Mouse (Mus musculus) MEL (cell line): Measurements from ENCODE around the gene Ces2e. TPM values are rescaled to one million over a fixed set of nuclear protein-coding genes. Genes with fewer than 3 reads are reported as not detected.
"Not testable (repeated sequence)": the region's sequence is repeated elsewhere in the genome, so short reads cannot be mapped to it uniquely, and the experiment has no call there.

Experiments used
- DNase-seq: peaks from one replicate; pipeline ENCODE4 v3.0.0; 2011; ENCODE audit warnings: low read depth, low spot score
- H3K27ac ChIP-seq: 2 replicates; pipeline ENCODE4 v1.5.1; 2012; ENCODE audit warnings: low read depth, mild to moderate bottlenecking, control low read depth, low read length, moderate library complexity; ENCODE audit not compliant: control insufficient read depth
- H3K27me3 ChIP-seq, 2 experiments: fragments of 150-350 bp in 1 of 2; sonication (generic) in 1 of 2; 2 replicates each; pipeline ENCODE4 v1.6.1; 2012; ENCODE audit warnings: low read length in 2 of 2, mild to moderate bottlenecking in 2 of 2, improper control_type of control experiment in 1 of 2, moderate library complexity in 1 of 2; ENCODE audit not compliant: insufficient read depth in 2 of 2, control insufficient read depth in 1 of 2
- H3K36me3 ChIP-seq, 2 experiments: 2 replicates each; pipeline ENCODE4 v1.6.1; 2012 to 2014; ENCODE audit warnings: low read length in 2 of 2, improper control_type of control experiment in 1 of 2, inconsistent platforms in 1 of 2, mild to moderate bottlenecking in 1 of 2; ENCODE audit not compliant: insufficient read depth in 2 of 2, control insufficient read depth in 1 of 2
- H3K4me1 ChIP-seq, 2 experiments: fragments of 150-350 bp in 1 of 2; sonication (generic) in 1 of 2; 2 replicates each; pipeline ENCODE4 v1.6.1; 2012; ENCODE audit warnings: low read length in 2 of 2, improper control_type of control experiment in 1 of 2, mild to moderate bottlenecking in 1 of 2; ENCODE audit not compliant: insufficient read depth in 2 of 2, control insufficient read depth in 1 of 2
- H3K4me3 ChIP-seq, 2 experiments: fragments of 150-350 bp in 1 of 2; sonication (generic) in 1 of 2; 2 replicates each; pipeline ENCODE4 v1.5.1; 2012; ENCODE audit warnings: low read depth in 2 of 2, low read length in 2 of 2, mild to moderate bottlenecking in 2 of 2, moderate library complexity in 2 of 2, control low read depth in 1 of 2, improper control_type of control experiment in 1 of 2; ENCODE audit not compliant: control insufficient read depth in 1 of 2, insufficient read depth in 1 of 2
- H3K79me2 ChIP-seq: 2 replicates; pipeline ENCODE4 v1.6.1; 2012; ENCODE audit warnings: mild to moderate bottlenecking, low read length, moderate library complexity; ENCODE audit not compliant: control insufficient read depth, poor library complexity, insufficient read depth
- H3K9ac ChIP-seq: 2 replicates; pipeline ENCODE4 v1.6.1; 2012; ENCODE audit warnings: low read depth, mild to moderate bottlenecking, control low read depth, low read length, moderate library complexity; ENCODE audit not compliant: control insufficient read depth, poor library complexity, severe bottlenecking
- H3K9me3 ChIP-seq: fragments of 150-350 bp; sonication (generic); replicated peaks from 2 replicates; pipeline ENCODE4 v1.6.1; 2012; ENCODE audit warnings: mild to moderate bottlenecking, low read length, improper control_type of control experiment, moderate library complexity; ENCODE audit not compliant: insufficient read depth
- CHD2 ChIP-seq: IDR thresholded peaks from 2 replicates; pipeline ENCODE4 v1.6.1; 2011; ENCODE audit warnings: low read length, improper control_type of control experiment
- CTCF ChIP-seq, 3 experiments: IDR thresholded peaks in 2 of 3; conservative IDR thresholded peaks in 1 of 3; 2 replicates each; pipeline ENCODE4 v1.5.1; 2011 to 2012; ENCODE audit warnings: low read length in 3 of 3, low read depth in 2 of 3, mild to moderate bottlenecking in 2 of 3, improper control_type of control experiment in 1 of 3, inconsistent platforms in 1 of 3, mixed read lengths in 1 of 3, moderate library complexity in 1 of 3; ENCODE audit not compliant: control insufficient read depth in 1 of 3, insufficient read depth in 1 of 3, poor library complexity in 1 of 3, severe bottlenecking in 1 of 3
- E2F4 ChIP-seq: IDR thresholded peaks from 2 replicates; pipeline ENCODE4 v1.6.1; 2011; ENCODE audit warnings: low read depth, low read length, improper control_type of control experiment, borderline replicate concordance
- ELF1 ChIP-seq: IDR thresholded peaks from 2 replicates; pipeline ENCODE4 v1.6.1; 2014; ENCODE audit warnings: low read depth, mild to moderate bottlenecking, inconsistent platforms, low read length, improper control_type of control experiment, moderate library complexity
- EP300 ChIP-seq, 2 experiments: IDR thresholded peaks; 2 replicates each; pipeline ENCODE4 v1.6.1; 2011; ENCODE audit warnings: improper control_type of control experiment in 2 of 2, low read length in 2 of 2, low read depth in 1 of 2, mild to moderate bottlenecking in 1 of 2
- GABPA ChIP-seq: IDR thresholded peaks from 2 replicates; pipeline ENCODE4 v1.6.1; 2012; ENCODE audit warnings: low read depth, mild to moderate bottlenecking, inconsistent platforms, low read length, improper control_type of control experiment, moderate library complexity
- GATA1 ChIP-seq: IDR thresholded peaks from 2 replicates; pipeline ENCODE4 v1.6.1; 2011; ENCODE audit warnings: low read depth, low read length, improper control_type of control experiment
- HCFC1 ChIP-seq: IDR thresholded peaks from 2 replicates; pipeline ENCODE4 v1.6.1; 2012; ENCODE audit warnings: low read depth, mild to moderate bottlenecking, inconsistent platforms, low read length, improper control_type of control experiment, moderate library complexity
- JUND ChIP-seq: IDR thresholded peaks from 2 replicates; pipeline ENCODE4 v1.6.1; 2011; ENCODE audit warnings: low read depth, mild to moderate bottlenecking, improper control_type of control experiment, low read length
- KAT2A ChIP-seq: conservative IDR thresholded peaks from 2 replicates; pipeline ENCODE4 v1.6.1; 2012; ENCODE audit warnings: low read depth, low read length, improper control_type of control experiment, inconsistent platforms
- MAFK ChIP-seq: IDR thresholded peaks from 2 replicates; pipeline ENCODE4 v1.6.1; 2011; ENCODE audit warnings: low read depth, mild to moderate bottlenecking, low read length, improper control_type of control experiment, borderline replicate concordance
- MAZ ChIP-seq: IDR thresholded peaks from 2 replicates; pipeline ENCODE4 v1.6.1; 2012; ENCODE audit warnings: low read depth, mild to moderate bottlenecking, inconsistent platforms, low read length, improper control_type of control experiment
- POLR2AphosphoS2 ChIP-seq: IDR thresholded peaks from 2 replicates; pipeline ENCODE4 v1.6.1; 2011; ENCODE audit warnings: low read length, improper control_type of control experiment
- POLR2AphosphoS5 ChIP-seq: IDR thresholded peaks from 2 replicates; pipeline ENCODE4 v1.6.1; 2012; ENCODE audit warnings: low read depth, borderline replicate concordance, mild to moderate bottlenecking, inconsistent platforms, low read length, moderate library complexity, mixed read lengths
- SMC3 ChIP-seq: IDR thresholded peaks from 2 replicates; pipeline ENCODE4 v1.6.1; 2011; ENCODE audit warnings: low read depth, low read length, improper control_type of control experiment
- USF2 ChIP-seq, 2 experiments: IDR thresholded peaks; 2 replicates each; pipeline ENCODE4 v1.6.1; 2011 to 2012; ENCODE audit warnings: improper control_type of control experiment in 2 of 2, low read length in 2 of 2, borderline replicate concordance in 1 of 2, inconsistent platforms in 1 of 2, low read depth in 1 of 2, mild to moderate bottlenecking in 1 of 2; ENCODE audit not compliant: insufficient read depth in 1 of 2
- ZC3H11A ChIP-seq: IDR thresholded peaks from 2 replicates; pipeline ENCODE4 v1.6.1; 2012; ENCODE audit warnings: low read depth, mild to moderate bottlenecking, inconsistent platforms, low read length, improper control_type of control experiment
- ZKSCAN1 ChIP-seq: IDR thresholded peaks from 2 replicates; pipeline ENCODE4 v1.6.1; 2012; ENCODE audit warnings: low read depth, mild to moderate bottlenecking, inconsistent platforms, low read length, improper control_type of control experiment, moderate library complexity
- ZNF384 ChIP-seq: IDR thresholded peaks from 2 replicates; pipeline ENCODE4 v1.6.1; 2012; ENCODE audit warnings: low read depth, mild to moderate bottlenecking, inconsistent platforms, low read length, improper control_type of control experiment
- polyA plus RNA-seq, 2 experiments: library from polyadenylated mRNA; stranded (reverse) in 1 of 2; unstranded in 1 of 2; fragments of >175 nt in 1 of 2; fragments of >200 nt in 1 of 2; gene quantifications; 2 replicates each; pipeline versions ENCODE4 v1.2.1 to v1.2.4; 2012; ENCODE audit warnings: low replicate concordance in 2 of 2, low read depth in 1 of 2; ENCODE audit not compliant: insufficient read length in 2 of 2, insufficient read depth in 1 of 2, missing spikeins in 1 of 2
- total RNA-seq: library from RNA; depleted of rRNA; stranded (reverse); fragments of 300-350 nt; gene quantifications from 2 replicates; pipeline ENCODE4 v1.2.3, GENCODE M21; 2012; rRNA removed

Ces2e gene
- total RNA-seq (not detected in 2 replicates), polyA plus RNA-seq (not detected)

- Histone ChIP-seq H3K4me3 (no peak within 1 kb of the TSS), H3K9me3 (no peaks in the 10 kb centered on the region), H3K36me3 (no peaks in the 10 kb centered on the region), H3K79me2 (no peaks in the 10 kb centered on the region), H3K27me3 (peaks cover 0 to 2% of the 10 kb centered on the region in 2 experiments; a peak in 3 of 4 replicates), H3K27ac (no peak within 1 kb of the TSS), H3K4me1 (no peaks in the 10 kb centered on the region), H3K9ac (no peak within 1 kb of the TSS)
- no peak for DNase-seq
- no peak for TF ChIP-seq MAFK
- TF ChIP-seq CTCF (IDR thresholded peaks at IDR 0.05 in 2 of 3, conservative IDR thresholded peaks at IDR 0.05 in 1 of 3; ENCODE audit: control insufficient read depth in 1 of 3, insufficient read depth in 1 of 3, low read depth in 2 of 3, low read length in 3 of 3, poor library complexity in 1 of 3, severe bottlenecking in 1 of 3), result no peak
- TF ChIP-seq HCFC1, result no peak
- TF ChIP-seq POLR2AphosphoS5, result no peak
- no peak for TF ChIP-seq E2F4
- TF ChIP-seq SMC3, result no peak
- TF ChIP-seq KAT2A, result no peak
- TF ChIP-seq MAZ, result no peak
- TF ChIP-seq CHD2, result no peak
- no peak for TF ChIP-seq GATA1
- TF ChIP-seq EP300 (IDR thresholded peaks at IDR 0.05; ENCODE audit: low read depth in 1 of 2, low read length in 2 of 2), result no peak
- no peak for TF ChIP-seq USF2 (IDR thresholded peaks at IDR 0.05; ENCODE audit: borderline replicate concordance in 1 of 2, insufficient read depth in 1 of 2, low read depth in 1 of 2, low read length in 2 of 2)
- no peak for TF ChIP-seq GABPA
- TF ChIP-seq ZC3H11A, result no peak
- TF ChIP-seq POLR2AphosphoS2, result no peak
- no peak for TF ChIP-seq ZNF384
- TF ChIP-seq JUND, result no peak
- TF ChIP-seq ZKSCAN1, result no peak
- TF ChIP-seq ELF1, result no peak
Measured at GRCm38 (mm10) chr8:104925972-104926596, at the start of gene Ces2e. Gene Ces2e, plus strand, starts transcription at chr8:104926260.

DNA sequence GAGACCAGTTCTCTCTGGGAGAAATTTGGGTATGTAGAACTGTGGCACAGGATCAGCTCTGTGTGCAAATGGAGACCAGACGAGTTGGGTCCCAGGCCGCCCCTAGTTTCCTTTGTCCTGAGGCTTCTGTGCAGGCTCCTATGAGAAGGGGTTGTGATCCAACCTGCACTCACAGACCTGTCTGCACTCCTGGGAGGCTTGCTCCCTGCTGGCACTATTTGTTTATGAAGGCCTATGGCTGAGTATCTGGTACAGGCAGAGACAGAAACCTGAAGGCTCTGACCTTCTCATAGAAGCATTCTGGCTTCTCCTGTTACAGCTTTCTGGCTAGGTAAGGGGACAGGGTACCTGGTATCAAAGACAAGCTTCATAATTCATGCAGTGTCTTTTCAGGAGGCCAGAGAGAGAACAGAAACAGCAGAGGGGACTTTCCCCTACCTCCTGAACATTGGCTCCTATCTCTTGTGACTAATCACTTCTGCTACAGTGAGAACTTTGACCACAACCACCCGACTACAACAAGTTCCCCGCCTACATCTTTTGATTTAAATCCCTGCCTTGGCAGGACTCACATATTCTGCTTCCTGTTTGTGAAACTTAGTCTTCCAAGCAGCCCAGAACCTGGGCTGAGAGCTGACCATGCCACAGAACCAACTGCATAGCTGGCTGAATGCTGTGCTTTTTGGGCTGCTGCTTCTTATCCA is 39.7 kb upstream of the Ces2e start:
- not testable (repeated sequence) for DNase-seq, H3K27me3 ChIP-seq, H3K4me3 ChIP-seq, H3K4me1 ChIP-seq, H3K9ac ChIP-seq, H3K27ac ChIP-seq, H3K9me3 ChIP-seq, H3K36me3 ChIP-seq, H3K79me2 ChIP-seq
